Mouse (Mus musculus) layer of hippocampus, adult 18-20 months (tissue): ENCODE data around the gene 1700001C02Rik. TPM values are rescaled to one million over a fixed set of nuclear protein-coding genes. Genes with fewer than 3 reads are reported as not detected.

Source experiments
- DNase-seq, 2 experiments: peaks; one replicate each; pipeline ENCODE4 v3.0.0; 2022; ENCODE audit warnings: low spot score in 2 of 2
- total RNA-seq, 2 experiments: library from RNA; stranded (reverse); gene quantifications; 2 replicates each; pipeline ENCODE4 v1.2.3; 2021

1700001C02Rik gene
- total RNA-seq, 2 experiments from 2014 or later: not detected

GRCm38 (mm10) chr5:30493723-30494122 lies 27.9 kb downstream of the 1700001C02Rik start:
- no peak for DNase-seq

GRCm38 (mm10) chr5:30494606-30495005 lies 28.8 kb downstream of the 1700001C02Rik start:
- no peak for DNase-seq

- DNase-seq: no peak
Observed at GRCm38 (mm10) chr5:30495288-30495687, 29.4 kb downstream of the 1700001C02Rik start.

- DNase-seq: no peak
Observed at GRCm38 (mm10) chr5:30496821-30497220, 31.0 kb downstream of the 1700001C02Rik start.

- DNase-seq: no peak
Observed at GRCm38 (mm10) chr5:30497299-30497698, 31.5 kb downstream of the 1700001C02Rik start.

GRCm38 (mm10) chr5:30513111-30513510 lies 47.3 kb downstream of the 1700001C02Rik start:
- no peak for DNase-seq

GRCm38 (mm10) chr5:30516376-30516775 lies 50.5 kb downstream of the 1700001C02Rik start:
- DNase-seq: peak; percentile 14 to 71

- DNase-seq: no peak
Observed at GRCm38 (mm10) chr5:30518108-30518507, 52.3 kb downstream of the 1700001C02Rik start.

GRCm38 (mm10) chr5:30518547-30518946 lies 52.7 kb downstream of the 1700001C02Rik start:
- DNase-seq: no peak

- DNase-seq: peak; percentile 6 to 18
Observed at GRCm38 (mm10) chr5:30519494-30519893, 53.6 kb downstream of the 1700001C02Rik start.

- DNase-seq: no peak
Observed at GRCm38 (mm10) chr5:30520214-30520732, 54.4 kb downstream of the 1700001C02Rik start.

GRCm38 (mm10) chr5:30522406-30522805 lies 56.6 kb downstream of the 1700001C02Rik start:
- DNase-seq: no peak

GRCm38 (mm10) chr5:30523131-30523530 lies 57.3 kb downstream of the 1700001C02Rik start:
- no peak for DNase-seq

- no peak for DNase-seq
Observed at GRCm38 (mm10) chr5:30524213-30524612, 58.4 kb downstream of the 1700001C02Rik start.

GRCm38 (mm10) chr5:30525920-30526836 lies 60.3 kb downstream of the 1700001C02Rik start:
- DNase-seq: peak; percentile 20 to 21

- DNase-seq: no peak
Observed at GRCm38 (mm10) chr5:30527129-30527528, 61.3 kb downstream of the 1700001C02Rik start.

GRCm38 (mm10) chr5:30528906-30529305 lies 63.1 kb downstream of the 1700001C02Rik start:
- no peak for DNase-seq

Other genes starting within 250 kb of the 1700001C02Rik start
- gene Selenoi, start 233.5 kb upstream of the 1700001C02Rik start, total RNA-seq: 10 to 100 TPM; 33.5 to 41.2 TPM
- gene Drc1, start 184.7 kb upstream of the 1700001C02Rik start, total RNA-seq: 1 to 10 TPM; 8.6 to 8.8 TPM
- 1 to 10 TPM; 2.9 to 4.4 TPM for gene Otof, start 4.1 kb upstream of the 1700001C02Rik start, total RNA-seq
- not detected for gene Cib4, start 79.8 kb downstream of the 1700001C02Rik start, total RNA-seq
- gene Kcnk3, start 122.1 kb downstream of the 1700001C02Rik start, total RNA-seq: 10 to 100 TPM; 11.2 to 12.9 TPM
- 10 to 100 TPM; 36.2 to 40.6 TPM for gene Slc35f6, start 181.9 kb downstream of the 1700001C02Rik start, total RNA-seq
- gene Cenpa, start 200.7 kb downstream of the 1700001C02Rik start, total RNA-seq: 1 to 10 TPM; 3.5 to 4.6 TPM
- 10 to 100 TPM; 22.8 to 27.1 TPM for gene Dpysl5, start 245.5 kb downstream of the 1700001C02Rik start, total RNA-seq